Mouse (Mus musculus): ENCODE data around the gene Atp2b2. TPM values are rescaled to one million over a fixed set of nuclear protein-coding genes. Genes with fewer than 3 reads are reported as not detected.

The Atp2b2 gene
- total and polyA plus RNA-seq, 3 experiments = 0.04 TPM; not detected in 2

GRCm38 (mm10) chr6:113870775-113871174 is 171.6 kb downstream of the Atp2b2 start:
- Histone ChIP-seq H3K4me3 (ENCODE audit: control insufficient read depth in 1 of 2, insufficient read depth in 1 of 2, low read depth in 2 of 2, low read length in 2 of 2) (no peak overlapping the region), H3K27me3 (ENCODE audit: control insufficient read depth in 1 of 2, insufficient read depth in 2 of 2, low read length in 2 of 2) (no peaks in the 10 kb centered on the region)
- no peak for TF ChIP-seq NRF1 (IDR thresholded peaks at IDR 0.05; ENCODE audit: insufficient read depth, low read depth, low read length, poor library complexity, severe bottlenecking)
- no peak for TF ChIP-seq ZKSCAN1 (IDR thresholded peaks at IDR 0.05; ENCODE audit: low read depth, low read length)
- TF ChIP-seq CTCF (IDR thresholded peaks at IDR 0.05 in 2 of 3, conservative IDR thresholded peaks at IDR 0.05 in 1 of 3; ENCODE audit: control insufficient read depth in 1 of 3, insufficient read depth in 1 of 3, low read depth in 2 of 3, low read length in 3 of 3, poor library complexity in 1 of 3, severe bottlenecking in 1 of 3) = no peak
- TF ChIP-seq GABPA (IDR thresholded peaks at IDR 0.05; ENCODE audit: low read depth, low read length) = no peak
- TF ChIP-seq ETS1 (IDR thresholded peaks at IDR 0.05; ENCODE audit: low read depth, low read length) = no peak
- TF ChIP-seq MAFK (IDR thresholded peaks at IDR 0.05; ENCODE audit: borderline replicate concordance, low read depth, low read length) = no peak
- no peak for TF ChIP-seq TCF12 (IDR thresholded peaks at IDR 0.05; ENCODE audit: low read depth, low read length)
- TF ChIP-seq RCOR1 (IDR thresholded peaks at IDR 0.05; ENCODE audit: low read depth, low read length) = no peak
- TF ChIP-seq POLR2AphosphoS5 (IDR thresholded peaks at IDR 0.05; ENCODE audit: borderline replicate concordance, low read depth, low read length) = no peak
- TF ChIP-seq JUND (IDR thresholded peaks at IDR 0.05; ENCODE audit: low read depth, low read length) = no peak
- TF ChIP-seq POLR2AphosphoS2 (IDR thresholded peaks at IDR 0.05; ENCODE audit: low read length) = no peak
- no peak for TF ChIP-seq RAD21 (IDR thresholded peaks at IDR 0.05; ENCODE audit: low read depth, low read length)
- TF ChIP-seq ELF1 (IDR thresholded peaks at IDR 0.05; ENCODE audit: low read depth, low read length) = no peak
- no peak for TF ChIP-seq ZMIZ1 (IDR thresholded peaks at IDR 0.05; ENCODE audit: low read depth, low read length)
- TF ChIP-seq MEF2A (IDR thresholded peaks at IDR 0.05; ENCODE audit: extremely low read depth, insufficient replicate concordance, low read depth, low read length, poor library complexity, severe bottlenecking) = no peak
- no peak for TF ChIP-seq MYC (IDR thresholded peaks at IDR 0.05; ENCODE audit: low read depth, low read length)
- TF ChIP-seq E2F4 (IDR thresholded peaks at IDR 0.05; ENCODE audit: borderline replicate concordance, low read depth, low read length) = no peak

GRCm38 (mm10) chr6:113868552-113868951 is 173.9 kb downstream of the Atp2b2 start:
- TF ChIP-seq ZKSCAN1 (IDR thresholded peaks at IDR 0.05; ENCODE audit: low read depth, low read length) (no peak), MYB (IDR thresholded peaks at IDR 0.05; ENCODE audit: low read depth, low read length) (no peak), RAD21 (IDR thresholded peaks at IDR 0.05; ENCODE audit: low read depth, low read length) (no peak), KAT2A (conservative IDR thresholded peaks at IDR 0.05; ENCODE audit: low read depth, low read length) (no peak), TBP (IDR thresholded peaks at IDR 0.05; ENCODE audit: low read depth, low read length) (no peak), UBTF (IDR thresholded peaks at IDR 0.05; ENCODE audit: borderline replicate concordance, insufficient read depth, low read depth, low read length) (no peak), SMC3 (IDR thresholded peaks at IDR 0.05; ENCODE audit: low read depth, low read length) (no peak), USF1 (IDR thresholded peaks at IDR 0.05; ENCODE audit: low read depth, low read length) (no peak), ZC3H11A (IDR thresholded peaks at IDR 0.05; ENCODE audit: low read depth, low read length) (no peak), TCF12 (IDR thresholded peaks at IDR 0.05; ENCODE audit: low read depth, low read length) (no peak), SIN3A (IDR thresholded peaks at IDR 0.05; ENCODE audit: low read length) (no peak), MEF2A (IDR thresholded peaks at IDR 0.05; ENCODE audit: extremely low read depth, insufficient replicate concordance, low read depth, low read length, poor library complexity, severe bottlenecking) (no peak), ZMIZ1 (IDR thresholded peaks at IDR 0.05; ENCODE audit: low read depth, low read length) (no peak), CHD2 (IDR thresholded peaks at IDR 0.05; ENCODE audit: low read length) (no peak)
- H3K4me3 ChIP-seq (ENCODE audit: control insufficient read depth in 1 of 2, insufficient read depth in 1 of 2, low read depth in 2 of 2, low read length in 2 of 2) = no peak overlapping the region
- no peak overlapping the region for H3K9ac ChIP-seq (ENCODE audit: control insufficient read depth, low read depth, low read length, poor library complexity, severe bottlenecking)
- H3K4me1 ChIP-seq (ENCODE audit: control insufficient read depth in 1 of 2, insufficient read depth in 2 of 2, low read length in 2 of 2) = no peaks in the 10 kb centered on the region
- H3K9me3 ChIP-seq (replicated peaks; ENCODE audit: insufficient read depth, low read length) = no peaks in the 10 kb centered on the region
- H3K27ac ChIP-seq (ENCODE audit: control insufficient read depth, low read depth, low read length) = no peak overlapping the region
- H3K27me3 ChIP-seq (ENCODE audit: control insufficient read depth in 1 of 2, insufficient read depth in 2 of 2, low read length in 2 of 2) = no peaks in the 10 kb centered on the region
- DNase-seq (ENCODE audit: low read depth, low spot score) = no peak
- H3K79me2 ChIP-seq (ENCODE audit: control insufficient read depth, insufficient read depth, low read length, poor library complexity) = no peaks in the 10 kb centered on the region
- H3K36me3 ChIP-seq (ENCODE audit: control insufficient read depth in 1 of 2, insufficient read depth in 2 of 2, low read length in 2 of 2) = no peaks in the 10 kb centered on the region

More at GRCm38 (mm10) chr6:113870775-113871174, 171.6 kb downstream of the Atp2b2 start:
- H3K79me2 ChIP-seq (ENCODE audit: control insufficient read depth, insufficient read depth, low read length, poor library complexity) = no peaks in the 10 kb centered on the region
- no peaks in the 10 kb centered on the region for H3K36me3 ChIP-seq (ENCODE audit: control insufficient read depth in 1 of 2, insufficient read depth in 2 of 2, low read length in 2 of 2)
- H3K9me3 ChIP-seq (replicated peaks; ENCODE audit: insufficient read depth, low read length) = no peaks in the 10 kb centered on the region
- no peak overlapping the region for H3K9ac ChIP-seq (ENCODE audit: control insufficient read depth, low read depth, low read length, poor library complexity, severe bottlenecking)
- no peak for DNase-seq (ENCODE audit: low read depth, low spot score)
- H3K27ac ChIP-seq (ENCODE audit: control insufficient read depth, low read depth, low read length) = no peak overlapping the region
- no peaks in the 10 kb centered on the region for H3K4me1 ChIP-seq (ENCODE audit: control insufficient read depth in 1 of 2, insufficient read depth in 2 of 2, low read length in 2 of 2)

Data from MEL (cell line).